Mouse (Mus musculus): ENCODE measurements around the gene Nav2. TPM values are rescaled to one million over a fixed set of nuclear protein-coding genes. Genes with fewer than 3 reads are reported as not detected.

Gene Nav2
- polyA plus RNA-seq, 1 experiment, result 1.3 TPM

GRCm38 (mm10) chr7:49093596-49093995 is 185.1 kb downstream of the Nav2 start:
- Histone ChIP-seq H3K9me3 (no peaks in the 10 kb centered on the region), H3K27me3 (replicated peaks) (peaks cover 37% of the 10 kb centered on the region), H3K4me1 (no peaks in the 10 kb centered on the region), H3K4me3 (replicated peaks) (no peak overlapping the region), H3K36me3 (replicated peaks; ENCODE audit: low read length) (no peaks in the 10 kb centered on the region)
- no peak for TF ChIP-seq FLI1 (IDR thresholded peaks at IDR 0.05; ENCODE audit: low read length)
- TF ChIP-seq GATA1 (IDR thresholded peaks at IDR 0.05; ENCODE audit: borderline replicate concordance, low read length), result no peak

- Histone ChIP-seq H3K9me3 (no peaks in the 10 kb centered on the region), H3K27me3 (replicated peaks) (peaks cover 34% of the 10 kb centered on the region), H3K36me3 (replicated peaks; ENCODE audit: low read length) (no peaks in the 10 kb centered on the region), H3K4me1 (no peaks in the 10 kb centered on the region), H3K4me3 (replicated peaks) (no peak overlapping the region)
- TF ChIP-seq GATA1 (IDR thresholded peaks at IDR 0.05; ENCODE audit: borderline replicate concordance, low read length) (no peak), FLI1 (IDR thresholded peaks at IDR 0.05; ENCODE audit: low read length) (no peak)
These were observed 186.0 kb downstream of the Nav2 start for GRCm38 (mm10) chr7:49094531-49094930.

- H3K9me3 ChIP-seq, result no peaks in the 10 kb centered on the region
- H3K27me3 ChIP-seq (replicated peaks), result peaks cover 15% of the 10 kb centered on the region
- H3K4me3 ChIP-seq (replicated peaks), result no peak overlapping the region
- no peaks in the 10 kb centered on the region for H3K36me3 ChIP-seq (replicated peaks; ENCODE audit: low read length)
- TF ChIP-seq GATA1 (IDR thresholded peaks at IDR 0.05; ENCODE audit: borderline replicate concordance, low read length), result no peak
- TF ChIP-seq FLI1 (IDR thresholded peaks at IDR 0.05; ENCODE audit: low read length), result no peak
- no peaks in the 10 kb centered on the region for H3K4me1 ChIP-seq
These were observed 192.8 kb downstream of the Nav2 start for GRCm38 (mm10) chr7:49101291-49101690.

- Histone ChIP-seq H3K9me3 (no peaks in the 10 kb centered on the region), H3K4me1 (no peaks in the 10 kb centered on the region), H3K4me3 (replicated peaks) (no peak overlapping the region), H3K27me3 (replicated peaks) (peaks cover 19% of the 10 kb centered on the region), H3K36me3 (replicated peaks; ENCODE audit: low read length) (no peaks in the 10 kb centered on the region)
- TF ChIP-seq FLI1 (IDR thresholded peaks at IDR 0.05; ENCODE audit: low read length) (no peak), GATA1 (IDR thresholded peaks at IDR 0.05; ENCODE audit: borderline replicate concordance, low read length) (no peak)
These were observed 193.7 kb downstream of the Nav2 start for GRCm38 (mm10) chr7:49102223-49102622.

GRCm38 (mm10) chr7:49104376-49104775 is 195.9 kb downstream of the Nav2 start:
- H3K27me3 ChIP-seq (replicated peaks), result peaks cover 14% of the 10 kb centered on the region
- no peak overlapping the region for H3K4me3 ChIP-seq (replicated peaks)
- no peaks in the 10 kb centered on the region for H3K4me1 ChIP-seq
- H3K9me3 ChIP-seq, result no peaks in the 10 kb centered on the region
- no peaks in the 10 kb centered on the region for H3K36me3 ChIP-seq (replicated peaks; ENCODE audit: low read length)
- no peak for TF ChIP-seq GATA1 (IDR thresholded peaks at IDR 0.05; ENCODE audit: borderline replicate concordance, low read length)
- no peak for TF ChIP-seq FLI1 (IDR thresholded peaks at IDR 0.05; ENCODE audit: low read length)

GRCm38 (mm10) chr7:49104793-49105192 is 196.3 kb downstream of the Nav2 start:
- Histone ChIP-seq H3K27me3 (replicated peaks) (peaks cover 15% of the 10 kb centered on the region), H3K4me1 (no peaks in the 10 kb centered on the region), H3K4me3 (replicated peaks) (no peak overlapping the region)

GRCm38 (mm10) chr7:49105501-49105900 is 197.0 kb downstream of the Nav2 start:
- no peaks in the 10 kb centered on the region for H3K4me1 ChIP-seq
- no peaks in the 10 kb centered on the region for H3K36me3 ChIP-seq (replicated peaks; ENCODE audit: low read length)
- no peak overlapping the region for H3K4me3 ChIP-seq (replicated peaks)
- peaks cover 17% of the 10 kb centered on the region for H3K27me3 ChIP-seq (replicated peaks)
- TF ChIP-seq GATA1 (IDR thresholded peaks at IDR 0.05; ENCODE audit: borderline replicate concordance, low read length), result no peak
- TF ChIP-seq FLI1 (IDR thresholded peaks at IDR 0.05; ENCODE audit: low read length), result no peak
- no peaks in the 10 kb centered on the region for H3K9me3 ChIP-seq

More at GRCm38 (mm10) chr7:49104793-49105192, 196.3 kb downstream of the Nav2 start:
- TF ChIP-seq FLI1 (IDR thresholded peaks at IDR 0.05; ENCODE audit: low read length) (no peak), GATA1 (IDR thresholded peaks at IDR 0.05; ENCODE audit: borderline replicate concordance, low read length) (no peak)
- no peaks in the 10 kb centered on the region for H3K36me3 ChIP-seq (replicated peaks; ENCODE audit: low read length)
- H3K9me3 ChIP-seq, result no peaks in the 10 kb centered on the region

- Histone ChIP-seq H3K4me3 (replicated peaks) (no peak overlapping the region), H3K9me3 (no peaks in the 10 kb centered on the region), H3K36me3 (replicated peaks; ENCODE audit: low read length) (no peaks in the 10 kb centered on the region), H3K27me3 (replicated peaks) (peaks cover 12% of the 10 kb centered on the region), H3K4me1 (no peaks in the 10 kb centered on the region)
- no peak for TF ChIP-seq GATA1 (IDR thresholded peaks at IDR 0.05; ENCODE audit: borderline replicate concordance, low read length)
- no peak for TF ChIP-seq FLI1 (IDR thresholded peaks at IDR 0.05; ENCODE audit: low read length)
These were observed 199.6 kb downstream of the Nav2 start for GRCm38 (mm10) chr7:49108076-49108475.

- TF ChIP-seq GATA1 (IDR thresholded peaks at IDR 0.05; ENCODE audit: borderline replicate concordance, low read length) (no peak), FLI1 (IDR thresholded peaks at IDR 0.05; ENCODE audit: low read length) (no peak)
- Histone ChIP-seq H3K4me1 (peaks cover 10% of the 10 kb centered on the region; the same call in 1 of the 2 replicates), H3K9me3 (no peaks in the 10 kb centered on the region), H3K4me3 (replicated peaks) (no peak overlapping the region), H3K27me3 (replicated peaks) (peaks cover 63% of the 10 kb centered on the region), H3K36me3 (replicated peaks; ENCODE audit: low read length) (no peaks in the 10 kb centered on the region)
These were observed 210.5 kb downstream of the Nav2 start for GRCm38 (mm10) chr7:49119016-49119415.

GRCm38 (mm10) chr7:49119794-49120487 is 211.4 kb downstream of the Nav2 start:
- Histone ChIP-seq H3K27me3 (replicated peaks) (peaks cover 59% of the 10 kb centered on the region), H3K4me3 (replicated peaks) (no peak overlapping the region), H3K9me3 (no peaks in the 10 kb centered on the region), H3K36me3 (replicated peaks; ENCODE audit: low read length) (no peaks in the 10 kb centered on the region), H3K4me1 (peaks cover 10% of the 10 kb centered on the region; the same call in 1 of the 2 replicates)
- no peak for TF ChIP-seq GATA1 (IDR thresholded peaks at IDR 0.05; ENCODE audit: borderline replicate concordance, low read length)
- TF ChIP-seq FLI1 (IDR thresholded peaks at IDR 0.05; ENCODE audit: low read length), result no peak
